Mouse (Mus musculus) liver, embryonic 16.5 days (tissue): ENCODE data around the gene Efcab11. TPM values are rescaled to one million over a fixed set of nuclear protein-coding genes. Genes with fewer than 3 reads are reported as not detected.
A peak's percentile ranks its signal among the peaks of the same experiment; 100 is the strongest.

ENCODE experiments used
- ATAC-seq: fragments of 200-750 bp; cut with Nextera tagmentation; 2 replicates; pipeline ENCODE4 v1.8.0; 2017; ENCODE audit warnings: low read depth, mild to moderate bottlenecking, moderate number of reproducible peaks, moderate library complexity
- H3K27ac ChIP-seq: fragments of 300-500 bp; sonication (generic); 2 replicates; pipeline ENCODE4 v1.5.1; 2014; ENCODE audit warnings: mild to moderate bottlenecking, low read length
- H3K27me3 ChIP-seq: fragments of 300-500 bp; sonication (generic); 2 replicates; pipeline ENCODE4 v1.6.1; 2014; ENCODE audit warnings: low read depth, low read length, mixed read lengths; ENCODE audit not compliant: control insufficient read depth, insufficient read depth
- H3K36me3 ChIP-seq: fragments of 300-500 bp; sonication (generic); 2 replicates; pipeline ENCODE4 v1.6.1; 2014; ENCODE audit warnings: mild to moderate bottlenecking; ENCODE audit not compliant: control insufficient read depth, insufficient read depth
- H3K4me1 ChIP-seq: fragments of 300-500 bp; sonication (generic); 2 replicates; pipeline ENCODE4 v1.6.1; 2014; ENCODE audit warnings: low read depth, low read length, mixed read lengths; ENCODE audit not compliant: control insufficient read depth
- H3K4me2 ChIP-seq: fragments of 300-500 bp; sonication (generic); 2 replicates; pipeline ENCODE4 v1.6.1; 2014; ENCODE audit warnings: low read depth, low read length, mixed read lengths
- H3K4me3 ChIP-seq: fragments of 300-500 bp; sonication (generic); 2 replicates; pipeline ENCODE4 v1.5.1; 2014; ENCODE audit warnings: low read depth, mild to moderate bottlenecking, low read length
- H3K9ac ChIP-seq: fragments of 300-500 bp; sonication (generic); 2 replicates; pipeline ENCODE4 v1.6.1; 2014; ENCODE audit warnings: low read depth, low read length
- H3K9me3 ChIP-seq: fragments of 300-500 bp; sonication (generic); replicated peaks from 2 replicates; pipeline ENCODE4 v1.6.1; 2016; ENCODE audit warnings: low read length; ENCODE audit not compliant: control insufficient read depth
- WGBS: fragments of 180-500 bp; shearing (Covaris S2); extraction: QIAGEN DNeasy Blood & Tissue Kit; methylation state at CpG from one replicate; pipeline ENCODE4 v1.1.7; 2014; ENCODE audit not compliant: insufficient replicate concordance; 5-methylcytosine and 5-hydroxymethylcytosine counted together
- polyA plus RNA-seq: library from polyadenylated mRNA; unstranded; fragments of >200 nt; fragmentation: Nextera tagmentation; extraction: Ambion mirVana; gene quantifications from 2 replicates; pipeline ENCODE4 v1.2.1, GENCODE M21; 2015

Efcab11 gene
- polyA plus RNA-seq, 1 experiment from 2014 or later, result 5.0 TPM

GRCm38 (mm10) chr12:99885282-99885901 lies 1.2 kb upstream of the Efcab11 start:
- no peak overlapping the region; the same call in 1 of the 2 replicates for H3K27ac ChIP-seq
- H3K9ac ChIP-seq, result peak overlapping the region; percentile 87
- H3K9me3 ChIP-seq, result no peaks in the 10 kb centered on the region
- H3K36me3 ChIP-seq, result no peaks in the 10 kb centered on the region
- H3K4me2 ChIP-seq, result peak overlapping the region; percentile 90
- ATAC-seq, result no peak
- H3K4me3 ChIP-seq, result peak overlapping the region; percentile 82
- no peaks in the 10 kb centered on the region for H3K27me3 ChIP-seq
- 56% methylated on average over 8 of the region's 8 CpGs for WGBS
- H3K4me1 ChIP-seq, result peaks cover 18% of the 10 kb centered on the region

- peak overlapping the region; percentile 86 for H3K9ac ChIP-seq
- peak overlapping the region; percentile 90 for H3K4me2 ChIP-seq
- peaks cover 18% of the 10 kb centered on the region for H3K4me1 ChIP-seq
- H3K36me3 ChIP-seq, result no peaks in the 10 kb centered on the region
- H3K9me3 ChIP-seq, result no peaks in the 10 kb centered on the region
- no peaks in the 10 kb centered on the region for H3K27me3 ChIP-seq
- peak overlapping the region; percentile 94 for H3K27ac ChIP-seq
- no peak; the same call in 1 of the 2 replicates for ATAC-seq
- under 1% methylated on average over 11 of the region's 11 CpGs for WGBS
- H3K4me3 ChIP-seq, result peak overlapping the region; percentile 82
Observed at GRCm38 (mm10) chr12:99883713-99884105, 530 bp downstream of the Efcab11 start.

- H3K27me3 ChIP-seq, result no peaks in the 10 kb centered on the region
- peak overlapping the region; percentile 82 for H3K4me3 ChIP-seq
- H3K27ac ChIP-seq, result peak overlapping the region; percentile 94
- H3K9ac ChIP-seq, result peak overlapping the region; percentile 86
- peaks cover 18% of the 10 kb centered on the region for H3K4me1 ChIP-seq
- no peaks in the 10 kb centered on the region for H3K36me3 ChIP-seq
- 0% methylated on average over 38 of the region's 38 CpGs for whole genome bisulfite sequencing
- peak overlapping the region; percentile 90 for H3K4me2 ChIP-seq
- no peaks in the 10 kb centered on the region for H3K9me3 ChIP-seq
- ATAC-seq, result peak; percentile 91
Observed at GRCm38 (mm10) chr12:99883000-99883712, 1.1 kb downstream of the Efcab11 start.

DNA sequence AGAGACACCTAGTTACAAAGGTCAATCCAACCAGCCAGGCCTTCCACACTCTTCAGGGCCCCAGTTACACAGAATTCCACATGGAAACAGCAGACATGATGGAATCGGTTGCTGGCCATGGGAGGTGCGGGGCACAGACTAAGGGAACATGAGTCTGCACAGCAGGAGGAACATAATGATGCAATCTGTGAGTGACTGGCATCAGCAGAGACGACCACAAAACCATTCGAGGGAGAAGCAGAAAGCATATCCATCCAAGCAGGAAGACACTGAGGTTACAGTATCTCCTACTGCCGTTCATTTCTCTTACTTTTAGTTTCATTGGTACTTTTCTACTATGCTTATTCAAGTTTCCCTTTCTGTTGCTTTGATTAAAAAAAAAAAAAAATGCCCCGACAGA lies 9.6 kb downstream of the Efcab11 start:
- ATAC-seq, result no peak; the same call in 1 of the 2 replicates
- WGBS, result 29% methylated on average over 6 of the region's 6 CpGs
- no peaks in the 10 kb centered on the region for H3K36me3 ChIP-seq

GRCm38 (mm10) chr12:99873443-99873842 lies 10.8 kb downstream of the Efcab11 start:
- H3K4me2 ChIP-seq, result no peak overlapping the region
- no peak overlapping the region for H3K27ac ChIP-seq
- no peak overlapping the region for H3K9ac ChIP-seq
- WGBS, result 39% methylated on average over 3 of the region's 3 CpGs
- no peaks in the 10 kb centered on the region for H3K9me3 ChIP-seq
- H3K27me3 ChIP-seq, result no peaks in the 10 kb centered on the region
- H3K4me1 ChIP-seq, result no peaks in the 10 kb centered on the region; the same call in 1 of the 2 replicates
- H3K36me3 ChIP-seq, result no peaks in the 10 kb centered on the region
- no peak overlapping the region for H3K4me3 ChIP-seq
- ATAC-seq, result peak; percentile 58

More for the DNA sequence above, 9.6 kb downstream of the Efcab11 start:
- Histone ChIP-seq H3K27ac (no peak overlapping the region), H3K4me3 (no peak overlapping the region), H3K9ac (no peak overlapping the region), H3K27me3 (no peaks in the 10 kb centered on the region), H3K4me2 (no peak overlapping the region), H3K4me1 (no peaks in the 10 kb centered on the region; the same call in 1 of the 2 replicates), H3K9me3 (no peaks in the 10 kb centered on the region)

DNA sequence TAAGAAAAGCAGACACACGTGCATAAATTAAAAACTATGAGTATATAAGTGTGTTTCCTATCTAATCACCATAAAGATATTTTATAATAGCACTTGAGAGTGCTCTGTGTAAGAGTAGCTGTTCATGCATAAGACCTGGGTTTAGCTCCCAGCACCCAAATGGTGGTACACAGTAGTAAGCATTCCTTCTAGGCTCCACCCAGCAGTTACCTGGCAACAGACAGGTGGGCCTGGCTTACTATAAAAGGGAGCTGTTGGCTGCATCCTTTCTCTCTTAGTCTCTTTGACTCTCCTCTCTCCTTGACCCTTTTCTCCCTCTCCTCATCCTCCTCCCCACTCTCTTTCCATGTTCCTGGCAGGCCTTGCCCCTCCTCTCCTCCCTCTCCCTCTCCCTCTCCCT lies 15.4 kb downstream of the Efcab11 start:
- Histone ChIP-seq H3K27me3 (no peaks in the 10 kb centered on the region), H3K4me3 (no peak overlapping the region), H3K36me3 (no peaks in the 10 kb centered on the region), H3K4me2 (no peak overlapping the region), H3K27ac (no peak overlapping the region), H3K4me1 (no peaks in the 10 kb centered on the region; the same call in 1 of the 2 replicates), H3K9me3 (no peaks in the 10 kb centered on the region), H3K9ac (no peak overlapping the region)
- ATAC-seq, result no peak
- WGBS, result 53% methylated on average over 1 of the region's 1 CpGs

- ATAC-seq, result no peak
- H3K4me3 ChIP-seq, result no peak overlapping the region
- H3K9me3 ChIP-seq, result no peaks in the 10 kb centered on the region
- H3K36me3 ChIP-seq, result no peaks in the 10 kb centered on the region
- no peak overlapping the region for H3K27ac ChIP-seq
- no peak overlapping the region for H3K9ac ChIP-seq
- no peaks in the 10 kb centered on the region; the same call in 1 of the 2 replicates for H3K4me1 ChIP-seq
- no peak overlapping the region for H3K4me2 ChIP-seq
- no peaks in the 10 kb centered on the region for H3K27me3 ChIP-seq
Observed at GRCm38 (mm10) chr12:99864613-99865012, 19.6 kb downstream of the Efcab11 start.

DNA sequence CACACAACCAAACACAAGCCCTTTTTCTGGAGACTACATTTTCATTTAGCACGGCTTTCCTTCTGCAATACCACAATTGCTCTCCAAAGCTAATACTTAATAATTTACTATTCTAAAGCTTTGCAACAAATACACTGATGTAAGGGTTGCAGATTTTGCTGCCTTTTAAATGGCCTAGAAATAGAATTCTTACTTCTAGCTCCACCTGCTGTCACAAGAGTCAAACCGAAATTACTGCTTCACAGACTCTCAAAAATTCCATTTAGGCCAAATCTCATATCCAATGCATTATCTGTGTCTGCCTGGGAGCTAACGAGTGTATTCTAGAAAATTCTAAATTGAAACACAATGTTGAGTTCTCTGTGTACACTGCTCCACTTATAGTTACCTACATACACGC lies 23.3 kb downstream of the Efcab11 start:
- H3K4me2 ChIP-seq, result no peak overlapping the region
- ATAC-seq, result no peak
- no peaks in the 10 kb centered on the region for H3K36me3 ChIP-seq
- no peak overlapping the region for H3K4me3 ChIP-seq
- no peaks in the 10 kb centered on the region; the same call in 1 of the 2 replicates for H3K4me1 ChIP-seq
- H3K27ac ChIP-seq, result no peak overlapping the region
- no peaks in the 10 kb centered on the region for H3K27me3 ChIP-seq
- H3K9ac ChIP-seq, result no peak overlapping the region
- H3K9me3 ChIP-seq, result no peaks in the 10 kb centered on the region
- 56% methylated on average over 4 of the region's 4 CpGs for WGBS
